Mouse (Mus musculus) layer of hippocampus, adult 9-10 months (tissue): ENCODE results near the gene Gm26558.
A peak's percentile ranks its signal among the peaks of the same experiment; 100 is the strongest.

Source experiments
- DNase-seq: peaks from one replicate; pipeline ENCODE4 v3.0.0; 2022; ENCODE audit warnings: low spot score

The Gm26558 gene

GRCm38 (mm10) chr2:70647681-70648080 is 14.2 kb downstream of the Gm26558 start:
- no peak for DNase-seq

GRCm38 (mm10) chr2:70645266-70645780 is 16.6 kb downstream of the Gm26558 start:
- DNase-seq: no peak

- no peak for DNase-seq
Observed at GRCm38 (mm10) chr2:70642971-70643565, 18.8 kb downstream of the Gm26558 start.

DNA sequence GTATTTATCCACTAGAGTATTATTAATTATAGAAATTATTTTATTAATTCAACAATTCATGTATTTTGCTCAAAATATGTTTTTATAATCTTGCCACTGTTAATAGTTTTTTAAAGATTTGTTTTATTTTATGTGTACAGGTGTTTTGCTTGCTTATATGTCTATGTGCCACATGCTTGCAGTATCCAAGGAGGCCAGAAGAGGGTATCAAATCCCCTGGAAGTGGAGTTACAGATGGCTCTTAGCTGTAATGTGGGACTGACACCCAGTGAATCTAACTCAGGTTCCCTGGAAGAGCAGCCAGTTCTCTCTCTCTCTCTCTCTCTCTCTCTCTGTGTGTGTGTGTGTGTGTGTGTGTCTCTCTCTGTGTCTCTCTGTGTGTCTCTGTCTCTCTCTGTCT is 20.9 kb downstream of the Gm26558 start:
- no peak for DNase-seq

GRCm38 (mm10) chr2:70634028-70634690 is 27.7 kb downstream of the Gm26558 start:
- no peak for DNase-seq

GRCm38 (mm10) chr2:70632412-70632811 is 29.5 kb downstream of the Gm26558 start:
- DNase-seq: no peak

- no peak for DNase-seq
Observed at GRCm38 (mm10) chr2:70631321-70631720, 30.6 kb downstream of the Gm26558 start.

DNA sequence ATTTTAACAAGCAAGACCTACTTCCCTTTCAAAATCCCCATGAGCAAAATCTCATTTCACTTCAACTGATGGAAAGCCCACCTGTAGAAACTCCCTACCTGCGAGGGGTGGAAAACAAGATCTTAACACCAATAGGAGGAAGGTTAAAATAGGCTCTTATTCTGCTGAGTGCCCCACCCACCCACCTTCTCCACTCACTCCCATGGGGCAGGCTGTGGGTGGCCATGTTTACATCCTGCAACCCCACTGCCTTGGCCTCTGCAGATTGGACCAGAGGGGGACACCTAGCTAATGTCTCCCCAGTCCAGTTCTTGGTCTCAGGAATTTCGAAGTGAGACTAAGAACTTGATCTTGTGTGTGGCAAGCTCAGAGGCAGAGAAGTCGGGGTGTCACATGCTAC is 32.0 kb downstream of the Gm26558 start:
- no peak for DNase-seq

DNA sequence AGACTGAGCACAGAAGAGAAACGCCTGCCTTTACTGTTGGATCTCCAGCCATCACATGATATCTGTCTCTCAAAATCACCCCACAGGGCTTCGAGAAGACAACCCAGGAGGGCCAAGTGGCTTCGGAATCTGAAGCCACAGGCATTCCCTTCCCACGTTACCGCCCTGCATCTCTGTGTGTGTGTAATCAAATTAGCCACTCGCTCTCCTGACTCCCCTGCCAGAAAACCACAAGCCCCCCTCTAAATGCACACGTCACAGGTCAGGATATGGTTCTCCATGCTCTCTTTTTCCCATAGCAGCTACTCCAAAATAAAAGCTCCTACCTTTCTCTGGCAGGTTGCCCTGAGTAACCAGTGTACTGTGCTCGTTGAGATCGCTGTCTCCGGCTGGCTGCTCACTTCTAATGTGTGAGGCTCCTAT is 32.6 kb downstream of the Gm26558 start:
- no peak for DNase-seq

GRCm38 (mm10) chr2:70628397-70628796 is 33.5 kb downstream of the Gm26558 start:
- no peak for DNase-seq

DNA sequence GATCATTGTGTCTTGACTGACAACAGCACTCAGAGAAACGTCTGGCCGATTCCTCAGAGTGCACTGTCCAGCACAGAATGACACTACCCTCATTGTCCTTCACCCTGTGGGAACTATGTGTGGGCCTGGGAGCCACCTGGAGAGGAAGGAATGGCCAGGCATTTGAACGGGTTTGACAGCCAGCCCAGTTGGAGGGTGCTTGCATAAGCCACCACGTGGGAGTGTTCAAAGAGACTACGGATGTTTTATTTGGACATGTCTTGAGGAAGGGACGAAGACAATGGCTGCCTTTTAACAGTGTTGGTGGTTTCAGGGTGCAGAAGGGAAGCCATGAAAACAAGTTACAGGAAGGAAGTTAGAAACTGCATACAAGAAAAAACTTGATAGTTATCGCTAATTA is 36.1 kb downstream of the Gm26558 start:
- no peak for DNase-seq

DNA sequence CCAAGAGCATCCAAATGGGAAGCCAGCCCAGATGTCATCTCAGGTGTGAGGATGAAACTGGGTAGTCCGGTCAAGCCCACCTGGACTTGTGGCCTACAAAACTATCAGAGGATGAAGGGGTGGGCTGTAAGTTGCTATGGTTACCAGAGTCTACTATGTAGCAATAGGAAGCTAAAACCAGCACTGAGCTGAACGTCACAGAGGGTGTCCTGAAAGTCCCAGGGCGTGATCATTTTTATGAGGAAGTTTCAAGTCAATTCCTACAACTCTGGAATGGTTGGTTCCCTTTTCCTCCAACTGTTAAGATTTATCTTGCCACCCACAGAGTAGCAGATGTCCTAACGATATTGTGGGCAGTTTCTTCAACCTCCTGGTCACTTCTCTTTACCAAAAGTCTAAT is 39.7 kb downstream of the Gm26558 start:
- DNase-seq: no peak

DNA sequence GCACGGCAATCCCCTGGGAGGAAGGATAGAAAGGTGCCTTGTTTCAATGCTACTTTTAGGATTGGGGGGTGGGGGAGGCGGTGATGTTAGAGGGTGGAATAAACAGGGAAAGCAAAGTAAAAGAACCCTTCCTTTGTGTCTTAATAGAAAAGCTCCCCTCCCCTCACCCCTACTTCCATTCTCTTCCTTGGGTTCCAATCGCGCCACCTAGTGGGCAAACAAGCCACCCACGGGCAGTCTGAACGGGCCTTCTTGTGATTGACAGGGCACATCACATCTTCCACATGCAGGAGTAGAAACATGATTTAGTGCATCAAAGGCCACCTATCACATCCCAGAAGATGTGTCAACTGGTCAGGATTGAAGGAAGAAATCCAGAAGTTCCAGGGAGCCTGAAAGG is 41.7 kb downstream of the Gm26558 start:
- peak; percentile 46 for DNase-seq

GRCm38 (mm10) chr2:70619232-70619835 is 42.6 kb downstream of the Gm26558 start:
- DNase-seq: no peak

GRCm38 (mm10) chr2:70616617-70617016 is 45.3 kb downstream of the Gm26558 start:
- DNase-seq: no peak

DNA sequence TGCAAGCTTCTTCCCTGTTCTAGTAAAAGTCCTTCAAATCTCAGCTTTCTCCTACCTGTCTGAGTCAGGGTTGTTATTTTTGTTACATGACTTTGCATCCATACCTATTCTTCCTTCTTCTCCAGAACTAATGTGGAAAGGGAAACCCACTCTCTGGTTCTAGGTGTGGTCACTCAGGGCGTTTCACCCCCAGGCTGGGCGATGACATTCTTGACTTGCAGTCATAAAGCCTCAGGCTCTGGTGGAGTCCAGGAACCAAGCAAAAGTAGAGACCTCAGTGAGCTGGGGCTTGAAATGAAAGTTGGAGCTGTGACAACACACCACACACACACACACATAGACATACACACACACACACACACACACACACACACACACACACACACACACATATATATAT is 45.8 kb downstream of the Gm26558 start:
- no peak for DNase-seq

DNA sequence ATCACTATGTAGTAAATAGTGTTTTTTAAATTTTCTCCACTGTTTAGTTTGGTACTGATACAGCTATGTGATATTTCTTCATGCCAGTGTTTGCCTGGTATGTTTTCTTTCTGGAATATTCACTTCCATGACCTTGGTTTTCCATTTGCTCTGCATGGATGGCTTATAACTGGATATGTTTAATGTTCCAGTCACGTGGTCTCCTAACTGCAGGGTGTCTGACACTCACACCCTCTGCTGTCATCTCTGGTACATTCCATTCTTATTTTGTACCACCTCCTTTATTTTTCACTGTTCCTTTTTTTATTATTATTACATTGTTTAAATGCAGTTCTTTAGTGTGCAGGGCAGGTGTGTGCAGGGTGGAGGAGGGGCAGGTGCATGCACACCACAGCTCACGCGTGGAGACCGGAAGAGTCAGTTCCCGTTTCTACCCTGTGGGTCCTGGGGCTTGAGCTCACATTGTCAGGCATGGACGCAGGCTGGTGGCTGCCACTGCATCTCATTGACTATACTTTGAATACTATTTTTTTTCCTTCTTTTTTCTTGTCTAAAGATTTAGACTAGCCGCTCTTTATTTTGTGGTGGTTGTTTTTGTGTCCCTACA is 47.1 kb downstream of the Gm26558 start:
- DNase-seq: no peak
